Mouse (Mus musculus) stomach, embryonic 14.5 days (tissue): Measurements from ENCODE around the gene Ano2. TPM values are rescaled to one million over a fixed set of nuclear protein-coding genes. Genes with fewer than 3 reads are reported as not detected.
A peak's percentile ranks its signal among the peaks of the same experiment; 100 is the strongest.

Experiments used
- ATAC-seq: fragments of 200-750 bp; cut with Nextera tagmentation; 2 replicates; pipeline ENCODE4 v1.8.0; 2017; ENCODE audit warnings: low read depth, moderate TSS enrichment; ENCODE audit not compliant: insufficient number of reproducible peaks, insufficient read depth, low FRiP score
- H3K27ac ChIP-seq: fragments of 300-500 bp; sonication (generic); 2 replicates; pipeline ENCODE4 v1.5.1; 2014; ENCODE audit warnings: mild to moderate bottlenecking, low read length, moderate library complexity, mixed read lengths
- H3K27me3 ChIP-seq: fragments of 300-500 bp; sonication (generic); 2 replicates; pipeline ENCODE4 v1.6.1; 2014; ENCODE audit warnings: low read length, control low read depth, mixed read lengths; ENCODE audit not compliant: control insufficient read depth, insufficient read depth
- H3K36me3 ChIP-seq: fragments of 300-500 bp; sonication (generic); 2 replicates; pipeline ENCODE4 v1.6.1; 2014; ENCODE audit warnings: mild to moderate bottlenecking, control low read depth, low read length, moderate library complexity, mixed read lengths; ENCODE audit not compliant: control insufficient read depth, insufficient read depth
- H3K4me1 ChIP-seq: fragments of 300-500 bp; sonication (generic); 2 replicates; pipeline ENCODE4 v1.6.1; 2014; ENCODE audit warnings: low read length, control low read depth, mixed read lengths; ENCODE audit not compliant: control insufficient read depth, insufficient read depth
- H3K4me2 ChIP-seq: fragments of 300-500 bp; sonication (generic); replicated peaks from 2 replicates; pipeline ENCODE4 v1.6.1; 2014; ENCODE audit warnings: low read depth, low read length, control low read depth
- H3K4me3 ChIP-seq: fragments of 300-500 bp; sonication (generic); 2 replicates; pipeline ENCODE4 v1.5.1; 2014; ENCODE audit warnings: low read depth, low read length, control low read depth
- H3K9ac ChIP-seq: fragments of 300-500 bp; sonication (generic); replicated peaks from 2 replicates; pipeline ENCODE4 v1.6.1; 2014; ENCODE audit warnings: low read depth, mild to moderate bottlenecking, control low read depth, low read length, moderate library complexity, mixed read lengths
- H3K9me3 ChIP-seq: fragments of 300-500 bp; sonication (generic); 2 replicates; pipeline ENCODE4 v1.6.1; 2016; ENCODE audit warnings: low read depth, low read length, control low read depth; ENCODE audit not compliant: control insufficient read depth
- WGBS: fragments of 180-500 bp; shearing (Covaris S2); extraction: QIAGEN DNeasy Blood & Tissue Kit; methylation state at CpG from one replicate; pipeline ENCODE4 v1.1.7; 2014; 5-methylcytosine and 5-hydroxymethylcytosine counted together
- polyA plus RNA-seq: library from polyadenylated mRNA; unstranded; fragments of >200 nt; fragmentation: Nextera tagmentation; extraction: Ambion mirVana; gene quantifications from 2 replicates; pipeline ENCODE4 v1.2.1, GENCODE M21; 2014

Ano2 gene
- polyA plus RNA-seq, 1 experiment from 2014 or later, result 0.09 TPM

DNA sequence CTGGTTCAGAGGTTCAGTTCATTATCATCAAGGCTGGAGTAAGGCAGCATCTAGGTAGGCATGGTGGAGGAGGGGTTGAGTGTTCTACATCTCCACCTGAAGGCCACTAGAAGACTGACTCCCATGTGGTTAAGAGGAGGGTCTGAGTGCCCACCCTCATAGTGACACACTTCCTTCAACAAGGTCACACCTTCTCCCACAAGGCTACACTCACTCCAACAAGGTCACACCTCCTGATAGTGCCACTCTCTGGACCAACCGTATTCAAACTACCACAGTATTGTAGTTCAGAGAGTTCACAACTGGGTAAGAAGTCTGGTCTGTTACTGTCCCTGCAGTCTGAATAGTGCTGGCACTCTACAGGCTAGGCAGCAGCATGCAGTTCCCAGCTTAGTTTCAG is 198.4 kb downstream of the Ano2 start:
- WGBS, result 89% methylated on average over 1 of the region's 1 CpGs
- Histone ChIP-seq H3K27me3 (no peaks in the 10 kb centered on the region), H3K4me1 (no peaks in the 10 kb centered on the region), H3K36me3 (no peaks in the 10 kb centered on the region), H3K9ac (no peak overlapping the region), H3K9me3 (no peaks in the 10 kb centered on the region), H3K4me2 (no peak overlapping the region), H3K27ac (no peak overlapping the region), H3K4me3 (no peak overlapping the region)
- no peak for ATAC-seq

DNA sequence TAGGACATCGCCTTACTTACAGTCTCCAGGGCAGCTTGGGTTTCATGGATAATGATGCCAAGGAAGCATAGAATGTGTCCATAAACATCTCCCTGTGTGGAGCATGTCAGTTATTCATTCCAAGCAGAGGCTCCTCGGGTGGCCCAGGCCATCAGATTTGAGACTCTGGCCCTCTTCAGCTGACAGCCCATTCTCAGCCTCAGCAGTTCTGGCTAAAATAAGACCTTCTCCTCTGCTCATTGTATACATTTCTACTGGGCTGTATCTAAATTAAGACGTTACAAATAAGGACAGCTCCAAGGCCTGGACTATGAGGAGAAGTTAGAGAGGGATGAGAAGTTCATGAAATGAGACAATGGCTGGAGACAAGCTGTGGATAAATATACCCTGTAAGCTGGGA is 204.1 kb downstream of the Ano2 start:
- H3K4me3 ChIP-seq, result no peak overlapping the region
- WGBS, result 63% methylated on average over 3 of the region's 3 CpGs
- no peak overlapping the region for H3K27ac ChIP-seq
- H3K27me3 ChIP-seq, result no peaks in the 10 kb centered on the region
- no peaks in the 10 kb centered on the region for H3K4me1 ChIP-seq
- no peak overlapping the region for H3K4me2 ChIP-seq
- no peaks in the 10 kb centered on the region for H3K9me3 ChIP-seq
- ATAC-seq, result no peak
- H3K36me3 ChIP-seq, result no peaks in the 10 kb centered on the region
- H3K9ac ChIP-seq, result no peak overlapping the region

DNA sequence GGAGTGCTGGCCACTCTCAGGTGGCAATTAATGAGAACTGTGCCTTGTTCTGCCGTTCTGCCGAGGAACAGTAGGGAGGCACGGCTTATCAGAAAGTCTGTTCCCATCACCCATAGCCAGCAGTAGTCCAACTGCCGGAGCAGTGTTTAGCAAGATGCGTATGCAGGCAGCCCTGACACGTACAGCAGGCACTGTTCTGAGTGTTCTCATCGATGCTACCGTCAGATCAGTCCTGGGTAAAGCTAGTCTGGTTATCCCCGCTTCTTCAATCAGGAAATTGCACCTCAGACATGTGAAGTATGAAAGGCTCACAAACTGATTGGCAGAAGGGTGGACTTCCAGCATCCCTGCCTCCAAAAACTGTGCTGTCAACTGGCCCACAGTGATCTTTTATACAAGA is 224.2 kb downstream of the Ano2 start:
- no peak overlapping the region for H3K4me3 ChIP-seq
- H3K4me1 ChIP-seq, result no peaks in the 10 kb centered on the region
- no peak overlapping the region for H3K27ac ChIP-seq
- WGBS, result 72% methylated on average over 9 of the region's 9 CpGs
- ATAC-seq, result no peak
- H3K9ac ChIP-seq, result no peak overlapping the region
- H3K4me2 ChIP-seq, result no peak overlapping the region
- H3K9me3 ChIP-seq, result no peaks in the 10 kb centered on the region
- no peaks in the 10 kb centered on the region for H3K36me3 ChIP-seq
- H3K27me3 ChIP-seq, result no peaks in the 10 kb centered on the region

DNA sequence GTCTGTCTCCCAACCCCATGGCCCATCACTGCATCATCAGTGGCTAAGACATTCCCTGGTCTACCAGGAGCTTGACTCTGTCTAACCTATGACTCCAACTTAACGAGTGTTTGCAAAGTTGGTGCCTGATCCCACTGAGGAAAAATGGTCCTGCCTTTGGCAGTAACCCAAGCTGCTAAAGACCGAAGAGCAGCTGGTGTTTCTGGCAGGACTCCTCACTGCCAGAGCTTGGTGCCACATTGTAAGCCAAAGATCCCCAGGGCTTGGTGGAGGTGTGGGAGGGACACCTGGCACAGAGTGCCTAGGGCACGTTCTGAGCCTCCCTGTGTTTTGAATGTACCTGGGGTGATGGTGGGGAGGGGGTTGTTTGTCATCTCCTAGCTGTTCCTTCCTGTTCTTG is 232.5 kb downstream of the Ano2 start:
- H3K9ac ChIP-seq, result no peak overlapping the region
- H3K9me3 ChIP-seq, result no peaks in the 10 kb centered on the region
- no peak for ATAC-seq
- H3K4me3 ChIP-seq, result no peak overlapping the region
- no peaks in the 10 kb centered on the region for H3K27me3 ChIP-seq
- H3K4me1 ChIP-seq, result no peaks in the 10 kb centered on the region
- no peaks in the 10 kb centered on the region for H3K36me3 ChIP-seq
- H3K4me2 ChIP-seq, result no peak overlapping the region
- WGBS, result 49% methylated on average over 3 of the region's 3 CpGs
- H3K27ac ChIP-seq, result no peak overlapping the region

DNA sequence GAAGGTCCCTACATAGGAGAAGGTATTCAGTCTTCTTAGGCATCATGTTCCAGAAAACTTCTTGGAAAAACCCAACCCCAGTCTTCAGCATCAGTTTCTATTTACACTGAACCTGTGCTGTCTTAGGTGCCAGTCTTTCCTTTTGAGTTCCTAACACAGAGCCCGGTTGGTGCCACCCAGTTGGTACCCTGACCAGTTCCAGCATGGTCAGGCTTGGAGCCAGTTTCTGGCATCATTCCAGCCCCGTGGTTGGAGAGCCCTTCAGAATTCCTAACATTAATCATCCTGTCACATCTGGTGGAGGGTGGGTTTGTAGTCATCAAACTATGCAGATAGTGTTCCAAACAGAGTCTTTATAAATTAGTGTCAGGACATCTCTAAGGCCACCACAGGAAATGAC is 234.8 kb downstream of the Ano2 start:
- no peak overlapping the region for H3K9ac ChIP-seq
- ATAC-seq, result no peak
- H3K4me2 ChIP-seq, result no peak overlapping the region
- no peaks in the 10 kb centered on the region for H3K9me3 ChIP-seq
- no peak overlapping the region for H3K4me3 ChIP-seq
- H3K27me3 ChIP-seq, result no peaks in the 10 kb centered on the region
- H3K36me3 ChIP-seq, result no peaks in the 10 kb centered on the region
- 47% methylated on average over 2 of the region's 2 CpGs for WGBS
- no peaks in the 10 kb centered on the region for H3K4me1 ChIP-seq
- no peak overlapping the region for H3K27ac ChIP-seq

DNA sequence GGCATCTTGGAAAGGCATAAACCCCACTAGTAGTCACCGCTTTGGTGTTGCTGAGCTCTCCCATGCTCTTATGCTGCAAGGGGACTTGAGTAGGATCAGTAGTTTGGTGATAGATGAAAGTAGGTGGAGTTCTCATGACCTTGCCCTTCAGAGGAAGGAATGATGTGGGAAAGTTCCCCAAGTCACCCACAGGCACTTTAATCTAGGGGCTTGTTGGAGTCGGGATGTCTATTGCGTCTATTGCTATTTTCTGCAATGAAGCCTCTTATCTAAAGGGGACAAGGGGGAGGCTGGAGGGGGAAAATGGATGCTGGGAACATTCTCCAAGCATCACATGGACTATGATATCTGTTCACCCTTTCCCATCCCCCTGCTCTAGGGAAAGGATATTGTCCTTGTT is 235.6 kb downstream of the Ano2 start:
- Histone ChIP-seq H3K27ac (no peak overlapping the region), H3K27me3 (no peaks in the 10 kb centered on the region), H3K36me3 (no peaks in the 10 kb centered on the region), H3K9me3 (no peaks in the 10 kb centered on the region), H3K9ac (no peak overlapping the region), H3K4me2 (no peak overlapping the region), H3K4me3 (no peak overlapping the region), H3K4me1 (no peaks in the 10 kb centered on the region)
- no peak for ATAC-seq
- 91% methylated on average over 3 of the region's 3 CpGs for WGBS

DNA sequence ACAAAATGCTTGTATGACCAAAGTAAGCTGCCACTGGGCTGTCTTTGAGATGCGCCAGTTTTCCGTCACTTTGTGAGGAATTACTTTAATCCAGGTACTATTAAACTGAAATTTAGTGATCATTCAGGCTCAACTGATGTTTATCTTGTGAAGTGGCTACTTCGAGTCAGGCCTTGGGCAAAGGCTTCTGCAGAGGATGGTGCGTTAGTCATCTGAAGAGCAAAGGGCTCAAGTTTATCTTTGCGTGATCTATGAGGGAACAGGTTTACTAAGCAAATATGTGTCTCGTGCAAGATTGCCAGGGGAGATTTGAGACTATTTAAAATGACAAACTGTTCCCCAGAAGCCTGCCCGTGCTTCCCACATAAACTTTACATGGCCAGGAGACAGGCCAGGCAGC is 241.7 kb downstream of the Ano2 start:
- Histone ChIP-seq H3K4me2 (no peak overlapping the region), H3K4me1 (no peaks in the 10 kb centered on the region), H3K36me3 (no peaks in the 10 kb centered on the region), H3K27ac (no peak overlapping the region), H3K27me3 (no peaks in the 10 kb centered on the region), H3K4me3 (no peak overlapping the region), H3K9ac (no peak overlapping the region), H3K9me3 (no peaks in the 10 kb centered on the region)
- 33% methylated on average over 7 of the region's 7 CpGs for WGBS
- ATAC-seq, result no peak

DNA sequence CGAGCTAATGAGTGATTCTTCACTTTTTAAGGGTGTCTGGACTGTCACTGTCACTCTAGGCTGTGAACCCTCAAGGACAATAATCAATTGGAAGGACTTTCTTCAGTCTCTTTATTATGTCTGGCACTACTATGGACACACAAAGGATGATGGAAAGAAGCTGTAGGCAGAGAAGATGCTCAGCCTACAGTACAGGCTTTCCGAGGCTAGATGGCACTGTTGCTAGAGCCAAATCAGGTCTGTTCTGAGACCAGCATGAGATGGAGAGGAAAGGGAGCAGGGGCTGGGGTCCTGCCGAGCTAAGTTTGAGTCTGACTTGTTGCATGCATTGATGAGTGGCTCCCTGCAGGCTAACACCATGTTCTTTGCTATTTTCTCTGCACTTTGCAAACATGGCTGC is 264.7 kb downstream of the Ano2 start:
- Histone ChIP-seq H3K4me1 (no peaks in the 10 kb centered on the region), H3K27me3 (no peaks in the 10 kb centered on the region), H3K27ac (no peak overlapping the region), H3K9ac (no peak overlapping the region), H3K4me3 (no peak overlapping the region), H3K36me3 (no peaks in the 10 kb centered on the region), H3K9me3 (no peaks in the 10 kb centered on the region), H3K4me2 (no peak overlapping the region)
- ATAC-seq, result 0 out of 2 replicates have a peak, but pooled peaks have one; percentile 67
- WGBS, result 16% methylated on average over 3 of the region's 3 CpGs

DNA sequence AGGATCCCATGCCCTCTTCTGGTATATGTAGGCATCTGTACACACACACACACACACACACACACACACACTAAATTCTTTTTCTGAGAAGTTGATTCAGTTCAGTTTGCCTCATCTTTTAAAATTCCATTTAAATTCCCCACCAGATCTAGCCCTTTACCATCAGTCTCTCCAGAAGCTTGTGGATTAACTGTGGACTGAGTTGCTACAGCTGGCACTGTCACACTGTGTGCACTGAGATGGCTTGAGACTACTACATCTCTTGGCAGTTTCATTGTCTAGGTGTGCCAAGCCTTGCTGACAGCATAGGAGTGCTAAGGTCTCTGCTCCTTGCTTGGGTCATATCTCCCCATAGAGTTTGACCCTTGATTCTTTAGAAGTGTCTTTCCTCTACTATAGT is 283.3 kb downstream of the Ano2 start:
- H3K9me3 ChIP-seq, result no peaks in the 10 kb centered on the region
- H3K36me3 ChIP-seq, result no peaks in the 10 kb centered on the region
- H3K4me1 ChIP-seq, result no peaks in the 10 kb centered on the region
- H3K4me3 ChIP-seq, result no peak overlapping the region
- H3K27ac ChIP-seq, result no peak overlapping the region
- H3K27me3 ChIP-seq, result no peaks in the 10 kb centered on the region
- no peak overlapping the region for H3K9ac ChIP-seq
- no peak overlapping the region for H3K4me2 ChIP-seq
- no peak for ATAC-seq
